Mouse (Mus musculus) ovary, adult 10 weeks (tissue): ENCODE results near the gene Gm42669. TPM values are rescaled to one million over a fixed set of nuclear protein-coding genes. Genes with fewer than 3 reads are reported as not detected.

Source experiments
- polyA plus RNA-seq: library from polyadenylated mRNA; stranded (reverse); fragments of 350-450 nt; fragmentation: Illumina TruSeq; extraction: RNeasy Lipid Tissue Mini Kit (QIAGEN cat#74804); gene quantifications from one replicate; pipeline ENCODE4 v1.2.3, GENCODE M21; 2014

Gene Gm42669
- polyA plus RNA-seq: not detected

DNA sequence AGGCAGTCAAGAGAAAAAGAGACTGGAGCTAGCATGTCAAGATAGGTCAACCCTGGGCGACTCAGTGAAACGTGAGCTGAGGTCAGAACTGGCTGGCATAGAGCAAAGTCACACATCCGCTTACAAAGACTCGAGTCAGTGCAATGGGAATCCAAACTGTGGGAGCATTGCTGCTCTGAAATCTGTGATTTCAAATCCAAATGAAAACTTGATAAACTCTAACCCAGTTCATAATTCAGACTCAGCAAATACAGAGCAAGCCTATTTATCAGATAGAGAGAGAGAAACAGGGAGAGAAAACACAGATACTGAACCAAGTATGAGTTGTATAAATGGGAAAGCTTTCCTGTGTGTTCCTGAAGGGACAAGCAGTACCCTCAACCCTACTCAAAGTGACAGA lies at the start of gene Gm42669:
Gene Gm42669, plus strand, starts transcription at position 301 of the 400 bp plus-strand sequence.

DNA sequence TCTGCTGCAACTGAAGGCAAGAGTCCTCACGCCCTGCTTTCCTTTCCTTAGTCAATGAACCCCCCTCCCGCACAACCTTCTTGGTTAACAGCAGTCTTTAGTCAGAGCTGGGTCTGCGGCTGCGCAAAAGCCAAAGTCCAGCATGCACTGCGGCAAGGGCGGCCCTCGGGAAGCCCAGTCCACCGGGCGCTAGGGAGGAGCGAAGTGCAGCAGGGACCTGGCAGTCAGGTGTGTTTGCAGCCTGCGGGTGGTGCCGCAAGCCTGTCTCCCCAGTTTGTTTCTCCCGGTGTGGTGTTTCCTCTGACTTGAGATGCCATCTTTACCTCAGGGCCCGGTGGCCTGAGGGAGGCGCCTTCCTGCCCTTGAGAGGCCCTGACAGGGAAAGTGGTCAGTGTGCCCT lies 27.2 kb downstream of the Gm42669 start, which contains the start of gene 1700028K03Rik:
Gene 1700028K03Rik, plus strand, starts transcription at position 129 of the 400 bp plus-strand sequence.

DNA sequence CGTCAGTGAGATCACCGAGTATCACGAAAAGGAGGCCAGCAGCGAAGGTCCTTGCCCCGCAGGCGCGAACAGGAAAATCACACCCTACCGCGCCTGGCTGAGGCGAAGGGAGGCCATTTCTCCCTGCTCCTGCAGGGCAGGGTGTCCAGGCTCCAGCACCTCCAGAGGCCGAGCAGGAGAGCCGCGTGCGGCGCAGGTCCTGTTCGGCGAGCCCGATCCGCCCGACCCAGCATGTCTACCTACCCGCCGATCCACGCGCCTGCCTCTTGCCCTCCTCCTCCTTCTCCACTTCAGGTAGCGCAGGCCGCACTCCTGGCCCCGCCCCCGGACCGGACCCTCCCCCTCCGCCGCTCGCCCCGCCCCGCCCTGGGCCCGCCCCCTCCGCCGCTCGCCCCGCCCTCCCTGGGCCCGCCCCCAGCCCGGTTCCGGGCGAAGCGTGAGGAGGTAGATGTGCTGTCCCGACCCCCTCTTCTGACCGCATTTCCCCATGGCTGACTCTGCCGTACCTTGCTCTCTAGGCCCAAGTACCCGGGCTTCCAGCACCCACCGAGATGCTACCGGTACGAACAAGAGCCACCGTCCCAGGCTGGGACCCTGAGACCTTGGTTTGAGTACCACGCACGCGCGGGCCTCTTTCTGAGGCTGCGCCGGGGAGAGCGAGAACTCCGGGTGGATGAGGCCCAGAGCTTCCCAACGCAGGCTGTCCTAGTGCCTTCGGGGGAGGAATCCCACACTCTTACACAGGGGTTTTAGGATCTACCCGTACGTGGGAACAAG lies 90.1 kb downstream of the Gm42669 start, which contains the start of the genes Rpap2 and Glmn:
Gene Rpap2, plus strand, starts transcription at position 73 of the 777 bp plus-strand sequence.
Gene Glmn, minus strand, starts transcription at position 588 of the 777 bp plus-strand sequence.

Other genes starting within 250 kb of the Gm42669 start
- gene Tgfbr3, start 218.0 kb upstream of the Gm42669 start, polyA plus RNA-seq: 114 TPM
- 19.2 TPM for gene Brdt, start 176.5 kb upstream of the Gm42669 start, polyA plus RNA-seq
- gene Ephx4, start 104.9 kb upstream of the Gm42669 start, polyA plus RNA-seq: 4.2 TPM
- not detected for gene Lpcat2b, start 76.1 kb upstream of the Gm42669 start, polyA plus RNA-seq
- 12.1 TPM for gene Btbd8, start 69.6 kb upstream of the Gm42669 start, polyA plus RNA-seq
- 1.3 TPM for gene 1700028K03Rik, start 27.1 kb downstream of the Gm42669 start, polyA plus RNA-seq
- 36.6 TPM for gene Rpap2, start 89.8 kb downstream of the Gm42669 start, polyA plus RNA-seq
- gene Glmn, start 90.3 kb downstream of the Gm42669 start, polyA plus RNA-seq: 65.1 TPM
- gene Gfi1, start 218.4 kb downstream of the Gm42669 start, polyA plus RNA-seq: 0.29 TPM